Mouse (Mus musculus) embryonic facial prominence, embryonic 11.5 days (tissue): ENCODE results near the gene Rab3d. TPM values are rescaled to one million over a fixed set of nuclear protein-coding genes. Genes with fewer than 3 reads are reported as not detected.
A peak's percentile ranks its signal among the peaks of the same experiment; 100 is the strongest.

Experiments
- ATAC-seq: fragments of 200-750 bp; cut with Nextera tagmentation; replicated peaks from 2 replicates; pipeline ENCODE4 v1.8.0; 2017; ENCODE audit warnings: low read depth; ENCODE audit not compliant: insufficient number of reproducible peaks, low FRiP score, low TSS enrichment
- DNase-seq: peaks from one replicate; pipeline ENCODE4 v3.0.0-alpha.2; 2015; ENCODE audit warnings: low spot score
- H3K27ac ChIP-seq: fragments of 300-500 bp; sonication (generic); replicated peaks from 2 replicates; pipeline ENCODE4 v1.5.1; 2014; ENCODE audit warnings: mild to moderate bottlenecking, low read depth, low read length, control low read depth
- H3K27me3 ChIP-seq: fragments of 300-500 bp; sonication (generic); 2 replicates; pipeline ENCODE4 v1.6.1; 2014; ENCODE audit warnings: mild to moderate bottlenecking, low read length, moderate library complexity, mixed read lengths; ENCODE audit not compliant: control insufficient read depth, insufficient read depth
- H3K36me3 ChIP-seq: fragments of 300-500 bp; sonication (generic); replicated peaks from 2 replicates; pipeline ENCODE4 v1.6.1; 2014; ENCODE audit warnings: low read depth, mild to moderate bottlenecking, low read length, moderate library complexity, mixed read lengths; ENCODE audit not compliant: control insufficient read depth, insufficient read depth
- H3K4me1 ChIP-seq: fragments of 300-500 bp; sonication (generic); 2 replicates; pipeline ENCODE4 v1.6.1; 2014; ENCODE audit warnings: low read length, mixed read lengths; ENCODE audit not compliant: control insufficient read depth, insufficient read depth
- H3K4me2 ChIP-seq: fragments of 300-500 bp; sonication (generic); 2 replicates; pipeline ENCODE4 v1.6.1; 2014; ENCODE audit warnings: low read depth, mild to moderate bottlenecking, control low read depth, low read length, moderate library complexity
- H3K4me3 ChIP-seq: fragments of 300-500 bp; sonication (generic); 2 replicates; pipeline ENCODE4 v1.5.1; 2014; ENCODE audit warnings: low read depth, low read length, control low read depth
- H3K9ac ChIP-seq: fragments of 300-500 bp; sonication (generic); replicated peaks from 2 replicates; pipeline ENCODE4 v1.6.1; 2014; ENCODE audit warnings: mild to moderate bottlenecking, control low read depth, low read length
- H3K9me3 ChIP-seq: fragments of 300-500 bp; sonication (generic); replicated peaks from 2 replicates; pipeline ENCODE4 v1.6.1; 2016; ENCODE audit warnings: mild to moderate bottlenecking, low read length, inconsistent platforms, mixed read lengths; ENCODE audit not compliant: control insufficient read depth
- WGBS: fragments of 180-500 bp; shearing (Covaris S2); extraction: QIAGEN DNeasy Blood & Tissue Kit; methylation state at CpG from one replicate; pipeline ENCODE4 v1.1.7; 2014; 5-methylcytosine and 5-hydroxymethylcytosine counted together
- polyA plus RNA-seq: library from polyadenylated mRNA; unstranded; fragments of >200 nt; fragmentation: Nextera tagmentation; extraction: Ambion mirVana; gene quantifications from 2 replicates; pipeline ENCODE4 v1.2.1, GENCODE M21; 2014

Gene Rab3d
- polyA plus RNA-seq = 4.8 and 6.1 TPM in 2 replicates

GRCm38 (mm10) chr9:21918035-21918592 is at the start of gene Rab3d:
Rab3d (minus strand) TSS chr9:21918192.
- Histone ChIP-seq H3K4me3 (peak within 1 kb of the TSS; percentile 45), H3K27me3 (no peaks in the 10 kb centered on the region; the same call in 1 of the 2 replicates), H3K27ac (no peak within 1 kb of the TSS), H3K4me2 (peak within 1 kb of the TSS; percentile 88), H3K9me3 (no peaks in the 10 kb centered on the region), H3K4me1 (no peaks in the 10 kb centered on the region), H3K9ac (peak within 1 kb of the TSS; percentile 50), H3K36me3 (no peaks in the 10 kb centered on the region)
- DNase-seq = peak; percentile 99
- peak; percentile 93 for ATAC-seq
- WGBS = under 1% methylated on average over 36 of the region's 36 CpGs

DNA sequence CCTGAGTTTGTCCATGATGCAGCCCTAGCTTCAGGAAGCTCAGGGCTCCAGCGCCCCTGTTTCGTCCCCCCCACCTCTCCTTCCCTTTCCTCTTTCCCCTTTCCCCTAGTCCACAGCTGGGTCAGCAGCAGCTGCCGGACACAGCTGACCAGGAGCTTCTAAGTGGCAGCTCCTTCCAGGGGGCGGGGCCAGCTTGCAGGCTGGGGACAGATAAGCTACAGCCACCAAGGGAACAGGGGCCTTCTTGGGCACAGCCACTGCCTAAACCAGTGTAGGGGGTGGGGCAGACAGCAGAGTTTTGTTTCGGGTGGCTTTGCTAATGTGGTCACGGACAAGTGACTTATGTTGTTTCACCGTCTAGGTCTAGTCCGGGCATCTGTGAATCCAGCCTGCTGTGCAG is 45.4 kb upstream of the Rab3d start, which contains the start of gene Epor:
TSS of gene Epor (minus strand) at position 90 of the 400 bp plus-strand sequence.
- Histone ChIP-seq H3K4me1 (0 out of 2 replicates have a peak, but pooled peaks cover 2% of the 10 kb centered on the region), H3K4me3 (peak within 1 kb of the TSS; percentile 32), H3K9me3 (no peaks in the 10 kb centered on the region), H3K4me2 (peak within 1 kb of the TSS; percentile 53), H3K27ac (no peak within 1 kb of the TSS), H3K36me3 (no peaks in the 10 kb centered on the region), H3K27me3 (peaks cover 33% of the 10 kb centered on the region), H3K9ac (peak within 1 kb of the TSS; percentile 26)
- ATAC-seq (peak; percentile 24; the same call in 1 of the 2 replicates), DNase-seq (peak; percentile 28)
- 17% methylated on average over 8 of the region's 8 CpGs for whole genome bisulfite sequencing

GRCm38 (mm10) chr9:21962416-21963059 is 44.5 kb upstream of the Rab3d start:
- peak; percentile 78 for ATAC-seq
- Histone ChIP-seq H3K27me3 (peaks cover 33% of the 10 kb centered on the region), H3K36me3 (no peaks in the 10 kb centered on the region), H3K4me2 (peak overlapping the region; percentile 53), H3K27ac (no peak overlapping the region), H3K9ac (peak overlapping the region; percentile 26), H3K4me3 (peak overlapping the region; percentile 32), H3K4me1 (0 out of 2 replicates have a peak, but pooled peaks cover 2% of the 10 kb centered on the region), H3K9me3 (no peaks in the 10 kb centered on the region)
- 1% methylated on average over 34 of the region's 34 CpGs for WGBS
- peak; percentile 82 for DNase-seq

DNA sequence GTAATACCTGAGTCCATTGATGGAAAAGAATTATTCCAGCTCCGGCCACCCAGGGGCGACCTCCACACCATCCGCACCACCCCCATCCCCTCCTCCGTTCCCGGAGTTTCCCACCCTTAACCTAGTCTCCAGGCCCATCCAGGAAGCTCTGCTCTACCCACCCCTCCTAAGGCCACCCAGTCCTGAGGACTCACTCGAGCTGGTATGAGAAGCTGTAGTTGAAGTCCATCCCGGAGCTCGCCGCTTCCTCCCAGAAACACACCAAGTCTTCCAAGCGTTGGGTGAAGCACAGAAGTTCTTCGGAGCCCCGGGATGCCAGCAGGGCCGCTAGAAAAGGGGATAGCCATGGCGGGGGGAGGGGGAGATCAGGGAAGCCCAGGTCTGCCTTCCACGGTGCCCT is 44.0 kb upstream of the Rab3d start:
- Histone ChIP-seq H3K27ac (no peak overlapping the region), H3K27me3 (peaks cover 33% of the 10 kb centered on the region), H3K9me3 (no peaks in the 10 kb centered on the region), H3K9ac (peak overlapping the region; percentile 26), H3K4me3 (peak overlapping the region; percentile 32), H3K36me3 (no peaks in the 10 kb centered on the region), H3K4me2 (peak overlapping the region; percentile 53), H3K4me1 (0 out of 2 replicates have a peak, but pooled peaks cover 2% of the 10 kb centered on the region)
- peak; percentile 15 for DNase-seq
- WGBS = 0% methylated on average over 15 of the region's 15 CpGs
- ATAC-seq = peak; percentile 49; the same call in 1 of the 2 replicates

- Histone ChIP-seq H3K27me3 (peaks cover 33% of the 10 kb centered on the region), H3K9ac (no peak overlapping the region), H3K36me3 (no peaks in the 10 kb centered on the region), H3K9me3 (no peaks in the 10 kb centered on the region), H3K4me3 (peak overlapping the region; percentile 32), H3K4me2 (peak overlapping the region; percentile 53), H3K4me1 (0 out of 2 replicates have a peak, but pooled peaks cover 2% of the 10 kb centered on the region), H3K27ac (no peak overlapping the region)
- ATAC-seq (no peak), DNase-seq (peak; percentile 9)
- 1% methylated on average over 35 of the region's 35 CpGs for WGBS
Measured at GRCm38 (mm10) chr9:21961366-21961980, 43.5 kb upstream of the Rab3d start.

DNA sequence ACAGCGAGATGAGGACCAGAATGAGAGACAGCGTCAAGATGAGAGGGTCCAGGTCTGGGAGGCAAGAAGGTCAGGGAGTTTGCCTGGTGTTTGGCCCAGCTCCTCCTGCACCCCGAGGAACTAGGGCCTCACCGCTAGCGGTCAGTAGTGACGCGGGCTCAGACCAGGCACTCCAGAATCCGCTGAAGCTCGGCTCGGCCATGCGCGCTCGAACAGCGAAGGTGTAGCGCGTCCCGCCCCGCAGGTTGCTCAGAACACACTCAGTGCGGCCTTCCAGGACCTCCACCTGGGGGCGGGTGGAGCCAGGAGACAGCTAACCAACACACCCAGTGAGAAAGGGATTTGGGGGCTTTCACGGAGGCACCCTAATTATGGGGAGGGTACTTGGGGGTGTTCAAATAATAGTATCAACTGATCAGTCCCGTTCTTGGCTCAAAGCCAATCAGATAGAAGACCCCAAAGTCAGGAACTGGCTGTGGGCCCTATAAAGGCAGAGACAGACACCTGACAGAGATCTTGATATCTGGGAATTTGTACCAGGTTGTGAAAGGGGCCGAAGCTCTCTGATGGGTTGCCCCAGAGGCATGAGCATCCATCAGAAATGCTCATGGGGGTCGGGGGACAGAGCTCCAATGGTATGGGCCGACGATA is 42.7 kb upstream of the Rab3d start:
- DNase-seq = peak; percentile 30
- no peak for ATAC-seq
- 7% methylated on average over 26 of the region's 26 CpGs for WGBS
- no peaks in the 10 kb centered on the region for H3K9me3 ChIP-seq
- peaks cover 33% of the 10 kb centered on the region for H3K27me3 ChIP-seq
- H3K27ac ChIP-seq = no peak overlapping the region
- 0 out of 2 replicates have a peak, but pooled peaks cover 2% of the 10 kb centered on the region for H3K4me1 ChIP-seq
- H3K4me2 ChIP-seq = peak overlapping the region; percentile 0; the same call in 1 of the 2 replicates
- H3K36me3 ChIP-seq = no peaks in the 10 kb centered on the region
- 0 out of 2 replicates have a peak overlapping the region, but pooled peaks have one; percentile 10 for H3K4me3 ChIP-seq
- H3K9ac ChIP-seq = no peak overlapping the region

DNA sequence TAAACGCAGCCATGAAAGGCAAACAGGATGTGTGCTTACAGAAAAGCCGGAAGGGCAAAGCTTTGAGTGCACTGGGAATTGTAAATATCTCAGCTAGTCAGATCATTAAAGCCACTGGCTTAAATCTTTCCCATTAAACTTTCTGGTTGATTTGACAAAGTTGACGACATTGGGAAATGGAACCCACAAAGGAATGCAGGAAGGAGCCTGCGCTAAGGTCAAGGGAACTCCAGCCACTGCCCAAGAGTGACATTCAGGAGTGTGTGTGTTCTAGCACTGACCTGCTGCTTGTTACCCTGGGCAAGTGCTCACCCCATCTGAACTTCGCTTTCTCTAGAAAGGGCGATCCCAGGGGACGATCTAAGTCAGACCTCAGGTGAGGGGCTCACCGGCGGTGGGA is 42.1 kb upstream of the Rab3d start:
- H3K4me1 ChIP-seq = 0 out of 2 replicates have a peak, but pooled peaks cover 2% of the 10 kb centered on the region
- H3K27me3 ChIP-seq = peaks cover 33% of the 10 kb centered on the region
- no peak overlapping the region for H3K4me3 ChIP-seq
- H3K36me3 ChIP-seq = no peaks in the 10 kb centered on the region
- ATAC-seq = no peak
- no peak overlapping the region for H3K27ac ChIP-seq
- no peak overlapping the region for H3K9ac ChIP-seq
- H3K4me2 ChIP-seq = no peak overlapping the region
- DNase-seq = no peak
- 47% methylated on average over 9 of the region's 9 CpGs for WGBS
- no peaks in the 10 kb centered on the region for H3K9me3 ChIP-seq
